Mouse (Mus musculus) granulocyte monocyte progenitor cell, adult 5-6 weeks (primary cell): ENCODE data around the gene Atat1. TPM values are rescaled to one million over a fixed set of nuclear protein-coding genes. Genes with fewer than 3 reads are reported as not detected.
"Not testable (repeated sequence)": the region's sequence is repeated elsewhere in the genome, so short reads cannot be mapped to it uniquely, and the experiment has no call there.

Experiments used
- ATAC-seq: replicated peaks from 2 replicates; pipeline ENCODE4 v1.8.0; 2016; ENCODE audit warnings: mild to moderate bottlenecking, moderate TSS enrichment, inconsistent platforms; ENCODE audit not compliant: poor library complexity, severe bottlenecking
- total RNA-seq, 2 experiments: library from RNA; stranded (forward) in 1 of 2; stranded (reverse) in 1 of 2; fragments of 200-712, 200-1000 nt in 1 of 2; fragments of >200 nt in 1 of 2; fragmentation: Nextera tagmentation in 1 of 2; gene quantifications; 2 replicates each; pipeline ENCODE4 v1.2.3; 2014 to 2017

Gene Atat1
- total RNA-seq (2014; fragmentation: Nextera tagmentation) (17.8 and 25.6 TPM in 2 replicates), total RNA-seq (2017) (5.4 and 8.0 TPM in 2 replicates)

- peak; percentile 93 for ATAC-seq
Observed at GRCm38 (mm10) chr17:35909919-35910369, at the start of gene Atat1. Atat1 (minus strand) TSS chr17:35910075.

- ATAC-seq: no peak
Observed at GRCm38 (mm10) chr17:35958533-35959223, 48.8 kb upstream of the Atat1 start.

- no peak for ATAC-seq
Observed at GRCm38 (mm10) chr17:35954665-35955064, 44.8 kb upstream of the Atat1 start.

- not testable (repeated sequence) for ATAC-seq
Observed at GRCm38 (mm10) chr17:35952559-35952958, 42.7 kb upstream of the Atat1 start.

GRCm38 (mm10) chr17:35950946-35951345, 41.1 kb upstream of the Atat1 start:
- not testable (repeated sequence) for ATAC-seq

- ATAC-seq: no peak
Observed at GRCm38 (mm10) chr17:35939941-35940340, 30.1 kb upstream of the Atat1 start.

GRCm38 (mm10) chr17:35939108-35939507, 29.2 kb upstream of the Atat1 start:
- no peak for ATAC-seq

- ATAC-seq: peak; percentile 93
Observed at GRCm38 (mm10) chr17:35937700-35938348, 27.9 kb upstream of the Atat1 start.

GRCm38 (mm10) chr17:35935763-35936162, 25.9 kb upstream of the Atat1 start:
- ATAC-seq: peak; percentile 74

- no peak for ATAC-seq
Observed at GRCm38 (mm10) chr17:35932608-35933007, 22.7 kb upstream of the Atat1 start.

- ATAC-seq: no peak
Observed at GRCm38 (mm10) chr17:35930627-35931026, 20.8 kb upstream of the Atat1 start.

GRCm38 (mm10) chr17:35929534-35929933, 19.7 kb upstream of the Atat1 start:
- ATAC-seq: no peak

- no peak for ATAC-seq
Observed at GRCm38 (mm10) chr17:35927471-35927870, 17.6 kb upstream of the Atat1 start.

- ATAC-seq: no peak
Observed at GRCm38 (mm10) chr17:35923281-35923680, 13.4 kb upstream of the Atat1 start.

- peak; percentile 44 for ATAC-seq
Observed at GRCm38 (mm10) chr17:35922566-35922965, 12.7 kb upstream of the Atat1 start.

- no peak for ATAC-seq
Observed at GRCm38 (mm10) chr17:35921710-35922109, 11.8 kb upstream of the Atat1 start.

- ATAC-seq: no peak
Observed at GRCm38 (mm10) chr17:35920862-35921562, 11.1 kb upstream of the Atat1 start.

- ATAC-seq: no peak
Observed at GRCm38 (mm10) chr17:35920384-35920783, 10.5 kb upstream of the Atat1 start.

GRCm38 (mm10) chr17:35919864-35920301, 10.0 kb upstream of the Atat1 start:
- ATAC-seq: no peak

- ATAC-seq: peak; percentile 38
Observed at GRCm38 (mm10) chr17:35919060-35919715, 9.3 kb upstream of the Atat1 start.
